Mouse (Mus musculus): ENCODE measurements around the gene Mex3a. TPM values are rescaled to one million over a fixed set of nuclear protein-coding genes. Genes with fewer than 3 reads are reported as not detected.

Mex3a gene
- total RNA-seq, 2 experiments from 2014 or later, result 3.0 to 6.3 TPM

- DNase-seq, result no peak
Measured at GRCm38 (mm10) chr3:88544955-88545591, 12.9 kb downstream of the Mex3a start.

- DNase-seq, result no peak
Measured at GRCm38 (mm10) chr3:88546674-88547418, 14.7 kb downstream of the Mex3a start.

GRCm38 (mm10) chr3:88548180-88548917, 16.2 kb downstream of the Mex3a start, which contains the start of gene Rab25:
Gene Rab25 (minus strand): TSS chr3:88548300.
- no peak for DNase-seq

GRCm38 (mm10) chr3:88551586-88551985, 19.4 kb downstream of the Mex3a start:
- DNase-seq, result no peak

GRCm38 (mm10) chr3:88552082-88552645, 20.0 kb downstream of the Mex3a start:
- no peak for DNase-seq

GRCm38 (mm10) chr3:88552676-88553524, 20.7 kb downstream of the Mex3a start, which contains the start of gene Lamtor2:
Gene Lamtor2 (minus strand): TSS chr3:88553074.
- DNase-seq, result peak; percentile 97

- peak; percentile 95 for DNase-seq
Measured at GRCm38 (mm10) chr3:88553525-88553879, 21.3 kb downstream of the Mex3a start, which contains the start of gene Ubqln4. Gene Ubqln4 (plus strand): TSS chr3:88553758.

GRCm38 (mm10) chr3:88553880-88554586, 21.8 kb downstream of the Mex3a start:
- peak; percentile 67 for DNase-seq

GRCm38 (mm10) chr3:88555069-88555605, 22.9 kb downstream of the Mex3a start:
- no peak for DNase-seq

GRCm38 (mm10) chr3:88555731-88556130, 23.5 kb downstream of the Mex3a start:
- no peak for DNase-seq

- no peak for DNase-seq
Measured at GRCm38 (mm10) chr3:88556616-88557015, 24.4 kb downstream of the Mex3a start.

- no peak for DNase-seq
Measured at GRCm38 (mm10) chr3:88559596-88559995, 27.4 kb downstream of the Mex3a start.

- no peak for DNase-seq
Measured at GRCm38 (mm10) chr3:88561989-88562388, 29.8 kb downstream of the Mex3a start.

- no peak for DNase-seq
Measured at GRCm38 (mm10) chr3:88563442-88563841, 31.2 kb downstream of the Mex3a start.

GRCm38 (mm10) chr3:88563966-88564365, 31.8 kb downstream of the Mex3a start:
- DNase-seq, result no peak

GRCm38 (mm10) chr3:88566116-88566515, 33.9 kb downstream of the Mex3a start:
- no peak for DNase-seq

GRCm38 (mm10) chr3:88566536-88567061, 34.4 kb downstream of the Mex3a start:
- DNase-seq, result no peak

GRCm38 (mm10) chr3:88567892-88568291, 35.7 kb downstream of the Mex3a start:
- no peak for DNase-seq

- DNase-seq, result no peak
Measured at GRCm38 (mm10) chr3:88568615-88569014, 36.4 kb downstream of the Mex3a start.

- no peak for DNase-seq
Measured at GRCm38 (mm10) chr3:88569093-88569492, 36.9 kb downstream of the Mex3a start.

Data from gastrocnemius, postnatal 10 days (tissue).